Mouse (Mus musculus): ENCODE data around the gene Plcb4.
A peak's percentile ranks its signal among the peaks of the same experiment; 100 is the strongest.
"Not testable (repeated sequence)": the region's sequence is repeated elsewhere in the genome, so short reads cannot be mapped to it uniquely, and the experiment has no call there.

Plcb4 gene

DNA sequence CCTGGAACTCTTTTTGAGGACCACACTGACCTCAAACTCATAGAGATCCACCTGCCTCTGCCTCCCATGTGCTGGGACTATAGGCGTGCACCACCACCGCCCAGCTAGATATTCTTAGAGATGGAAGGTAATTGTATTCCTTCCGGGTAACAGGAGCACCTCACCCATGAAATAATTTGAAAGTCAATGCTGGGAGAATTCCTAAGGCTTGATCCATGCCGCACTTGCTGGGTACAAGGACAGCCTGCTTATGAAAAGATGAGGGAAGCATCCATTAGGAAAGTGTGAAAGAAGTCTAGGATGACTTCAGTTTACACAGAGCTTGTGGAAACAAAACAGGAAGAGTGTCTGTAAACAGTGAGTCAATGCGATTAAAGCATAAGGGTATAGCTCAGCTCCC lies 232.9 kb downstream of the Plcb4 start:
- no peak for DNase-seq (ENCODE audit: low spot score)

DNA sequence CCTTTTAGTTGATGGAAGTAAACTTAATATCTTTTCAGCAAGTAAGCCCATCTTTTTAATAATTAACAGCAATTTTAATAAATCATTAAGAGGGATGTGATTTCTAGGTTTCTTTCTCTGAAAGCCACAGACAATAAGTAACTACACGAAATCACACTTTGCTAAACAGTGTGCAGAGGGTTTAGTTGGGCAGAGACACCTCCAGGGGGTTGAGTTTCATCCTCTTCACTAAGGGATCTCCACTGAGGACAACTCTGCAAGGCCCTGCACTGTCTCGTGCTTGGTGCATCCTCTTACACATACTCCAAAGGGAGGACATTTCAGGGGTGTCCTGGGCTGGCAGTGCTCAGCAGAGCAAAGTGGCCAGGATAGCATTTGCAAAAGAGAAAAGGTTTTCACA lies 235.8 kb downstream of the Plcb4 start:
- DNase-seq (ENCODE audit: low spot score), result no peak

GRCm38 (mm10) chr2:135898025-135898424 lies 239.2 kb downstream of the Plcb4 start:
- DNase-seq (ENCODE audit: low spot score), result no peak

GRCm38 (mm10) chr2:135899931-135900330 lies 241.1 kb downstream of the Plcb4 start:
- DNase-seq (ENCODE audit: low spot score), result not testable (repeated sequence)

DNA sequence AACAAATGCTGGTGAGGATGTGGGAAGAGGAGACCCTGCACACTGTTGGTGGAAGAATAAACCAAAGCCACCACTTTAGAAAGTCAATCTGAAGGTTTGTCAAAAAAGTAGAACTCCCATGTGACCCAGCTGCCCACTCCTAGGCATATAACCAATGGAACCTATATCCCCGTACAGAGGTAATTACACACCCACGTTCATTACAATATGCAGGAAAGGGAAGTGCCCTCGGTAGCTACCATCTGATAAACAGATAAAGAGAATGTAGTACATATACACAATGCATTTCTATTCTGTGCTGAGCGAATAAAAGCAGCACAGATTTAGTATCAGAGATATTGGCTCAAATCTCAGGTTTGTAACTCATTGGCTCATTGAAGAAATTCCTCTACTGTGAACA lies 242.2 kb downstream of the Plcb4 start:
- DNase-seq (ENCODE audit: low spot score), result no peak

- no peak for DNase-seq (ENCODE audit: low spot score)
These were observed 245.5 kb downstream of the Plcb4 start for GRCm38 (mm10) chr2:135904262-135904661.

DNA sequence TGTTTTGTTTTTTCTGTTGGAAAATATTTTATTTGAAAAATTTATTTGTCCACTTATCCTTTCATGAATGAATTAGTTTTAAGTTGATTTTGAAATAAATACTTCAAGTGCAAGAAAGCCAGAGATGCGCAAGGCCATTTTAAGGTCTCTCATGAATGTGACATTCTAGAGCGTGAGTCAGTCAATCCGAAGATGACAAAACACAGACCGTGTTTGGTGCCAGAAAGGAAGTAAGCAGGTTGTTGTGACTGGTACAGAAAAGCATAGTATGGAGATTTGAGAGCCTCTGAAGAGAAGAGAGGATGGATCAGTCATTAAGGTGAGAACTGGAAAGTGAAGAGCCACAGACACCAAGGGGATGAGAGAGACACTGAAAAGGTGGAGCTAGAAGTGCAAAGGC lies 246.0 kb downstream of the Plcb4 start:
- no peak for DNase-seq (ENCODE audit: low spot score)

- DNase-seq (ENCODE audit: low spot score), result no peak
These were observed 255.8 kb downstream of the Plcb4 start for GRCm38 (mm10) chr2:135914343-135915261.

- no peak for DNase-seq (ENCODE audit: low spot score)
These were observed 257.1 kb downstream of the Plcb4 start for GRCm38 (mm10) chr2:135915928-135916327.

- DNase-seq (ENCODE audit: low spot score), result no peak
These were observed 258.2 kb downstream of the Plcb4 start for GRCm38 (mm10) chr2:135917000-135917399.

DNA sequence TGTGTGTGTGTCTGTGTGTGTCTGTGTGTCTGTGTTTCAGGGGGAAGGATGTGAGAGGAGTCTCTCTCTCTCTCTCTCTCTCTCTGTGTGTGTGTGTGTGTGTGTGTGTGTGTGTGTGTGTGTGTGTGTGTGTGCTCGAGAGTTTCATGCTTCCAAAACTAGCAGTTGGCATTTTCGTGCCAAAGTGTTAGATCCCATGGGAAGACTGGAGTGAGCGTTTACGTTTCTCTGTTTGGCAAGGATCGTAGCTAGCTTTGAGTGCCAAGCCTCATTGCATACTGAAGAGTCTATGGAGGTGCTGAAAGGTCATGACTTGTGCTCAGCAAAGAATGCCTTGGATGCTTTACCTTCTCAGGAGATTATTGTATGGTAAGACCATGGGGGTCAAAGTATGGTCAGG lies 259.3 kb downstream of the Plcb4 start:
- DNase-seq (ENCODE audit: low spot score), result no peak

GRCm38 (mm10) chr2:135919641-135920040 lies 260.8 kb downstream of the Plcb4 start:
- no peak for DNase-seq (ENCODE audit: low spot score)

DNA sequence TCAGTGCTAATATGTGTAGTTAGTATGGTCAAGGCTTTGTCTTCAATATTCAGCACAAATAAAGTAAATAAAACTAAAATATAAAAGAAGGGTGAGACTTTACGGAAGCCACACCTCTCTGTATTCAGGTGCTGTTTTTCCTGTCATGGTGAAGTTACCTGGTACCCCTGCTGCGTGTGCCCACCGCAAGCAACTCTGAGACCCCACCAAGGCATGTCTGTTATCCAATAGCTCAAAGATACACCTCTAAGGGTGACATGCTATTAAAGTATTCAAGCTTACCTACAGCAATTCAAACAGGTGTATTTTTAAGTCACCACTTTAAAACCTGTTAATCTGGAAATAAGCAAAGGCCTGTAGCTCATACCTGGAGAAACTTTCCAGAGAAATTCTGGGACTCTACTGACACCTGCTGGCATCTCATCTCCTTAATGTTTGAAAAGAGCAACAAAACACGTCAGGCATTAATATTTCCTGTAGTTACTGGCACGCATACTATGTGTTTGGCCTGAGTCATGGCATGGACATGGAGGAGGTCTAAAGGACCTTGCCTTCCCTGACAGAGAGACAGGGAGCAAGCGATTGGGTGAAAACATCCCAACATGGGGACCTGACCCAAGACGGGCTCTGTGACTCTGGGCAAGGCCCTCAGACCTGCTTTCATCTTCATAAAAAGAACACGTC lies 268.0 kb downstream of the Plcb4 start:
- DNase-seq (ENCODE audit: low spot score), result peak; percentile 64

DNA sequence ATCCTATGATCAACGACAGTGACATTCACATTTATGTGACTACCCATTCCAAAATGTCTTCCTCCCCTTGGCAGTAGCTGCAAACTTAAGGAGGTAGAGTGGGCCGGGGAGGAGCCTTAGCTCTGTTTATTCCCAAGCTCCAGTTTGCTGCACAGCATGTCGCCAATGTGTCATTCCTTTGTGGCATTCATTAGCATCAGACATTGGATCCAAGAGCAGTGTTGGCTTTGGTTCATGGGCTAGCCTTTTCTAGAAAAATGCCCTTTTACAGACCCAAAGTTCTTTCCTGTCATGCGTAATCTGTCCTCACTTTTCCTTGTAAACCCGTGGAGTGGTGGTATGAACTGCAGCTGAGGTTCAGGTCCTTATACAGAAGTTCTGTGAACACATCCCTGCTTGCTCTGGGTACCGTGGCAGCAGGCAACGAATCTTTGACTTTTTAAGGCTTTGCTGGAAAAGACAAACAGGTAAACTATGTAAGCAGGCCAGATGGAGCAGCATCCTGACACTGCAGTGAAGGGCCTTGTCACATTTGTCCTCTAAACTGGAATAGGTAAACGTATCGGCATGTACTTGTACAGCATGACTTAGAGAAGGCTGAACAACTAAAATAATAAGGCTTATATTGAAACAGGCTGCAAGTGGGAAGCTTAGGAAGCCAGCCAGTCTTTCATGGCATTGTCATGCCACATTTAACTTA lies 270.4 kb downstream of the Plcb4 start:
- no peak for DNase-seq (ENCODE audit: low spot score)

- no peak for DNase-seq (ENCODE audit: low spot score)
These were observed 271.9 kb downstream of the Plcb4 start for GRCm38 (mm10) chr2:135930696-135931095.

GRCm38 (mm10) chr2:135932569-135932968 lies 273.8 kb downstream of the Plcb4 start:
- DNase-seq (ENCODE audit: low spot score), result no peak

DNA sequence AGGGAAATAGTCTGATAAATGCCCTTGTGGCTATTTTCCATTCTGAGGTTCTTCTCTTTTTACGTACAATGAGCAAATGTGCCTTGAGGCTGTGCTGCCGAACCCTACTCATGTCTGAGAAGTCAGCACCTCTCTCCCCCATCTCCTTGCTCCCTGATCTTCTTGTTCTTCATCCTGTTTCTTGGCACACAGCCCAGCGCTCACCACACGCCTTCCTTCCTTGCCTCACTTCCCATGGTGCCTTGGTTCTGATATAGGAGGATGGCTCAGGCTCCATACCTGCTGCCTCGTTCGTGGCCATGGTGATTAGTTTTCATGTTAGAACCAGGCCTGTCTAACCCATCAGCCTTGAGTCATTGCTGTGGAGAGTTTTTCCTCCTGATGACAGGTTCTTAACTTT lies 277.6 kb downstream of the Plcb4 start:
- DNase-seq (ENCODE audit: low spot score), result no peak

DNA sequence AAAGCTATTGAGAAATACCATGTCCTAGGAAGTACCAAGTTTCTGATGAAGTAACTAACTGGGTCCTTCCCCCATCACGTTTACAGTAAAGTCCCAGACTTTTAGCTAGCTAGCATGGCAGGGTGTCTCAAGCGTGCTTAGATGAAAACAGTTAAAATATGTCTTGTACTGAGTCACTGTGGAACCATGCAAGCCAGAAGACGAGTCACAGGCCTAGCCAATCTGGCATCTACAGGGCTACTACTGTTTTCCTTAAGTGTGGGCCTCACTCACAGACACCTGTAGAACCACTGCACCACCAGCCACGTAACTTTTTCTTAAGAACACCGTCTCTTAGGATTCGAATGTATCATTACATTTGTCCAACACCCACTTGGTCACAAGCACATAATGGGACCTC lies 278.8 kb downstream of the Plcb4 start:
- no peak for DNase-seq (ENCODE audit: low spot score)

DNA sequence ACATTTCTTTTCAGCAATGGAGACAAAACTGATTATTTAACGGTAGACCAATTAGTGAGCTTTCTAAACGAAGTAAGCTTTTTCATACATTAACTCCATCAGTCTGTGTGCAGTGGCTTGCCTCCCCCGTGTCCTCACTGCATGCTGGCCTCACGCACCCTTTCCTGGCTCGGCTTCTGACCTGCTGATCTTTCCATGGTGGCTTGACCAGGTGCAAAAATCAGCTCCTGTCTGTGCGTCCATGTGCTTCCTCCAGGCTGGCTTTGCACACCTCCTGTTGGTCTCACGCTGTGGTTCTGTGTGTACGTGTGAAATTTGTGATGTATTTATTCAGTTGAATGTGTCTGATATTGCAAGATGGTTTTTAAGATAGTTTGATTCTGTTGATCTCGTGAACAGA lies 281.1 kb downstream of the Plcb4 start:
- DNase-seq (ENCODE audit: low spot score), result no peak

GRCm38 (mm10) chr2:135947839-135948238 lies 289.0 kb downstream of the Plcb4 start:
- no peak for DNase-seq (ENCODE audit: low spot score)

GRCm38 (mm10) chr2:135954760-135955548 lies 296.1 kb downstream of the Plcb4 start:
- DNase-seq (ENCODE audit: low spot score), result no peak

DNA sequence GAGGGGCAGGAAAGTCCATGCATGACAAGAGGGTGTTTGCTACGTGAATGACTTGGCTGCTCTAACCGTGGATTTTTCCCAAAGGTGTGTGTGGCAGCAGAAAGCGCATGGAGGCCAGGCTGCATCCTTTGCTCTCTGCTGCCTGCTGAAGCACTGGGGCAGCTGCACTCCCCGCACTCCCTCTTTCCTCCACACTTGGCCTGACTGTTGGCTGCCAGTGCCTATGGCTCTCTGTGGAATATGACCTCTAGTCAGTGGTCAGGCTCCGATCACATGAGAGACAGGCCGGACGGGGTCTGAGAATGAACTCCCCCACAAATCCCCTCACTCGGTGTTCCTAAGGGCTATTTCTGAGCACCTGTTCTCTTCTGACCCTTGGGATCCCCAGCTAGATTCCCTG lies 297.0 kb downstream of the Plcb4 start:
- DNase-seq (ENCODE audit: low spot score), result no peak
